Mouse (Mus musculus): ENCODE data around the gene Gm20696.
A peak's percentile ranks its signal among the peaks of the same experiment; 100 is the strongest.

The Gm20696 gene

GRCm38 (mm10) chr6:99378997-99379710 is 287.4 kb downstream of the Gm20696 start:
- DNase-seq: peak; percentile 81

GRCm38 (mm10) chr6:99377716-99378115 is 288.9 kb downstream of the Gm20696 start:
- peak; percentile 37 for DNase-seq

GRCm38 (mm10) chr6:99377131-99377530 is 289.5 kb downstream of the Gm20696 start:
- no peak for DNase-seq

- DNase-seq: no peak
Measured at GRCm38 (mm10) chr6:99376721-99377120, 289.9 kb downstream of the Gm20696 start.

GRCm38 (mm10) chr6:99375865-99376264 is 290.7 kb downstream of the Gm20696 start:
- DNase-seq: no peak

GRCm38 (mm10) chr6:99375376-99375775 is 291.2 kb downstream of the Gm20696 start:
- DNase-seq: no peak

GRCm38 (mm10) chr6:99374448-99375271 is 291.9 kb downstream of the Gm20696 start:
- peak; percentile 77 for DNase-seq

- DNase-seq: no peak
Measured at GRCm38 (mm10) chr6:99372427-99372826, 294.2 kb downstream of the Gm20696 start.

- DNase-seq: no peak
Measured at GRCm38 (mm10) chr6:99372016-99372415, 294.6 kb downstream of the Gm20696 start.

GRCm38 (mm10) chr6:99369931-99370330 is 296.7 kb downstream of the Gm20696 start:
- DNase-seq: no peak

- DNase-seq: no peak
Measured at GRCm38 (mm10) chr6:99369156-99369555, 297.4 kb downstream of the Gm20696 start.

GRCm38 (mm10) chr6:99368118-99368753 is 298.4 kb downstream of the Gm20696 start:
- DNase-seq: no peak

- peak; percentile 67 for DNase-seq
Measured at GRCm38 (mm10) chr6:99364545-99364944, 302.1 kb downstream of the Gm20696 start.

GRCm38 (mm10) chr6:99360581-99360980 is 306.0 kb downstream of the Gm20696 start:
- no peak for DNase-seq

- peak; percentile 24 for DNase-seq
Measured at GRCm38 (mm10) chr6:99359765-99360499, 306.7 kb downstream of the Gm20696 start.

- DNase-seq: no peak
Measured at GRCm38 (mm10) chr6:99359036-99359698, 307.4 kb downstream of the Gm20696 start.

- no peak for DNase-seq
Measured at GRCm38 (mm10) chr6:99357931-99358330, 308.7 kb downstream of the Gm20696 start.

GRCm38 (mm10) chr6:99354338-99354737 is 312.3 kb downstream of the Gm20696 start:
- DNase-seq: no peak

- no peak for DNase-seq
Measured at GRCm38 (mm10) chr6:99353441-99353840, 313.2 kb downstream of the Gm20696 start.

GRCm38 (mm10) chr6:99350566-99350965 is 316.0 kb downstream of the Gm20696 start:
- DNase-seq: no peak

GRCm38 (mm10) chr6:99350156-99350555 is 316.4 kb downstream of the Gm20696 start:
- no peak for DNase-seq

- DNase-seq: no peak
Measured at GRCm38 (mm10) chr6:99347836-99348235, 318.8 kb downstream of the Gm20696 start.
